Mouse (Mus musculus): Measurements from ENCODE around the gene Atf6b.

DNA sequence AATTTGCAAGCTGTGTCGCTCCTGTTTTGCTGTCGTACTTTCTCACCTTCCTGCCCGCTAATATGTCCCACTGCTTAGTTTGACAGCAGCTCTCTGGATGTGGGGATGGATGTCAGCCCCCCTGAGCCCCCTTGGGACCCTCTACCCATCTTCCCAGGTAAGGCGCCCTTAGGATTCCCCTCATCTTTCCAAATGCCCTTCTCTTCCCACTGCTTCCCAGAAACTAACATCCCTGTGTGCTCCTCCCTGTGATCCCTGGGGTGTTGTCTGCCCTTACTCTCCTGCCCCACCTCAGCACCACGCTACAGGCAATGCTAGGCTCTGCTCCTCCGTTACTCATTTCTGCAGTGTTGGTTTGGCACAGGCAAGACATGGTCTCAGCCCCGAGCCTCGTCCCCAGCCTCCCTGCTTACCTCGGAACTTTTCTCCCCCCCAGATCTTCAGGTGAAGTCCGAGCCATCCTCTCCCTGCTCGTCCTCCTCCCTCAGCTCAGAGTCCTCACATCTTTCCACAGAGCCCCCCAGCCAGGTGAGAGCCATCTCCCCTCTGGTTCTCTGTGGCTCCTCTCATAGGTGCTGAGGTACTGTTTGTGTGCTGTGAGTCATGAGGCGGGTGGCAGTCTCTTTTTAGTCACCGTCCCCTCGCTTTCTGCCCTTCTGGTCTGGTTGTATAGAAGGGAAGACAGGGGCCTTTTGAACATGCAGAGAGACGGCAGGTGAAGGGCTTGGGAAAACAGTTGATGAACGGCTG is 1.4 kb downstream of the Atf6b start:
- no peak for TF ChIP-seq CTCF (IDR thresholded peaks at IDR 0.05; ENCODE audit: low read depth, low read length)
- TF ChIP-seq EP300 (IDR thresholded peaks at IDR 0.05; ENCODE audit: insufficient read depth, low read depth, low read length) = no peak
- no peak for TF ChIP-seq POLR2A (IDR thresholded peaks at IDR 0.05; ENCODE audit: insufficient read depth, low read length)
